Mouse (Mus musculus) B cell, adult 2 months (primary cell): ENCODE measurements around the gene Aifm2.

Experiments used
- DNase-seq, 2 experiments: peaks; one replicate each; pipeline ENCODE4 v3.0.0; 2022

Aifm2 gene

GRCm38 (mm10) chr10:61781461-61782128 lies 66.5 kb downstream of the Aifm2 start:
- no peak for DNase-seq

DNA sequence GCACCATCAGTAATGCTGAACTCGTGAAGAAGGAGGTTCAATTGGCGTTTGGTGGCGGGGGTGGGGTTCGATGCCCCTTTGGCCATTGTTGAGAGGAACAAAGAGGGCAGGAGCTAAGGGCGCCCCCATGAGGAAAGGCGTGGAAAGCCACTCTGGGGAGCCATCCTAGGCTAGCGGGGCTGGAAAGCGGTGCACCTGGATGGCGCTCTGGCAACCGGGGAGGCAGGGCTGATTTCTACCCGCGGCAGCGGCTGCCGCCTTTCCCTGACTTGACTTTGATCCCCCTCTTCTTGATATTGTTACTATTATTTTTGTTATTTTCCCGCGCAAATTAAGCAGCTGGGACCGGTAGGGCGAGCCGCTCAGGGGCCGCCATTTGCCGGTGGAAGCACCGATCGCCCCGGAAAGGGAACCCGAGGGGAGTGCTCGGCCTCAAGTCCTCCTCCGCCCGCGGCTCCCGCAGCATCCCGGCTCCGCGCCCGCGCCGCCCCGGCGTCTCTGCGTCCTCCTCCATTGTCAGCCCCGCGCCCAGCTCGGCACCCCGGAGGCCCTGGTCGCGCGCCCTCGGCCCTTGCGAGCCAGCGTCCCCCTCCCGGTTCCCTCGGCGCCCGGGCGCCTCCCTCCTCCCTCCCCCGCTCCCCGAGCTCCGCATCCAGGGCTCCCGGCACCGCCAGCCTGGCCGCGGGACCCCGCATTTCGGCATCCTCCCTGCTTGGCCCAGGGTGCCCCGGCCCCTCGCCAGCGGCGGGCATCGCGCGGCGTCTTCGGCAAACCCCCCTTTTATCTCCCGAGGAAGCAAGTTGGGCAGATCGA lies 67.9 kb downstream of the Aifm2 start:
- DNase-seq, result no peak

DNA sequence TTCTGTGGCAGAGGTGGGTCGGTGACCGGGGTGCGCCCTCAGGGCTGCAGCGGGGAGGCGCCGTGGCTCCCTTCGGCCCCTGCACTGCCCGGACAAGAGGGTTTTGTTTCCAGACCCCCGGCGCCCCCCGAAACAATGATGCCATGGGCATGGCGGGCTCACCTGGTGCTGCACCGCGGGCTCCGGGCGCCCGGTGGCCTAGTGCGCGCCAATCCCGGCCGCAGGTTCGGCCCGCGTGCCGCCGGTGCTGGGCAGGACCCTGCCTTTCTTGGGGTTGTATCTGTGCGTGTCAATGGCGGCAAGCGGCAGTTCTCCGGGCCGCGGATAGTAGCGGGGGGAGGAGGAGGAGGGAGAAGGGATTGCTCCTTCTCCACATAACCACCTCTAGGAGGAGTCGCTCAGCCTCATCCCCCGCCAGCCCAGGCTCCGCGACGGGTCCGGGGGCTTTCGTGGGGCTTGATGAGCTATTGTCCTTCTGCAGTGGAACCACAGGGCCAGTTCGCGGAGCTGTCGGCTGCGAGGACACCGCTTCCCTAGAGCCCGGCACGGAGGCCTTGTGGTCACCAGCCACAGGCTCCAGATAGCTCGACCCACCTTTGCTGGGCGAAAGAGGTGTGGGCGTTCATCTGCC lies 68.7 kb downstream of the Aifm2 start, which contains the start of gene H2afy2:
Gene H2afy2 (minus strand): TSS at position 527 of the 631 bp plus-strand sequence.
- DNase-seq, result no peak

DNA sequence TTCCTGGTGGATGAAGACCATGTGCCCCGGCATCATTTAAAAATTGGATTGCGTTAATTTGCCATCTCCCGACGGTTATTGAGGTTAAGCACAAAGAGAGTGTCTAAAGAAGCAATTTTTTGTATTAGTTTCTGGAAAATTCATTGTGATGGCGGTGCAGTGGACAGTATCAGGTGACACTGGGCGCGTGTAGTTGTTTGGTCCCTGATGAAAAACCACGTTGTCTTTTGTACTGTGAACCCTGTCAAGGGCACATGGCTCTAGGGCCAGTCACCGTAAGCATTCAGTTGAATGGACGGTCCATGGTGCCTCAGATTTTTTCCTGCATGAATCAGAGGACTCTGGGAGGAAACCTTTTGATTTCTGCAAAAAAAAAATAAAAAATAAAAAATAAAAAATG lies 69.4 kb downstream of the Aifm2 start:
- no peak for DNase-seq

DNA sequence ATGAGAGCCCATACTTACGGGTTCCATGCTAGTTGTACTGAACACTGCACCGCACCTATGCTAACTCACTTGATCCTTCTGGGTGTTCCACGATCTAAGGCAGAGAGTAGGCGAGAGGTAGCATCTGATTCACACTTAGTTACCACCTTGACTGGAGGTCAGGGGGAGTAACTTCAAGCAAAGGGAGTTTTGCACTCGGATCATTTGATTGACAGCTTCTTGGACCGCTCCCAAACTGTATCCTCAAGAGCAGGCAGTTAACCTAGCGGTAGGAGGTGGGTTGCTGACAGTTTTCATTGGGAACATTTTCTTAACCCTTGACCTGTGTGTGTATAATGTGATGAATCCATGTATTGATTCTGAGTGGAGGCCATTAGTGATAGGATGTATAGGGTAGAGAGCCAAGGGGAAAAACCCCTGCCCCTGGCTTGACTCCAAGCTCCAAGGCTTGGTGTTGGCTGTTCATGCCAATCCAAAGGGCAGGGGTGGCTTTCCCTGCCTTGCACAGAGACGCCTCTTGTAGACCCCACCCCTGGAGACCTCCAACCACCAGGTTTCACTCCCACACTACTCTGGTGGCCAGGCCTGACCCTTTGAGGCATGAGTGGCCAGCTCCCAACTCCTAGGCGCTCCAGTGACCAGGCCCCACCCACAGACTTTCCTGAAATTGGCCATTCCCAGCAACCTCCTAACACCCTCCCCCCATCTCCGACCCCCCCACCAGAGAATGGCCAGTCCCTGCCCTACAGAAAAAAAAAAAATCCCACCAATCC lies 72.7 kb downstream of the Aifm2 start:
- no peak for DNase-seq

- no peak for DNase-seq
Measured at GRCm38 (mm10) chr10:61788499-61788898, 73.4 kb downstream of the Aifm2 start.
